Mouse (Mus musculus) kidney, adult 2 months (tissue): ENCODE results near the gene Bst1. TPM values are rescaled to one million over a fixed set of nuclear protein-coding genes. Genes with fewer than 3 reads are reported as not detected.
A peak's percentile ranks its signal among the peaks of the same experiment; 100 is the strongest.

ENCODE experiments used
- DNase-seq: peaks from one replicate; pipeline ENCODE4 v3.0.0; 2021
- H3K27ac ChIP-seq: fragments of 200-500 bp; 2 replicates; pipeline ENCODE4 v1.5.1; 2012; ENCODE audit warnings: low read depth, low read length, control low read depth, inconsistent platforms; ENCODE audit not compliant: insufficient read depth
- H3K27me3 ChIP-seq: fragments of 200-500 bp; replicated peaks from 2 replicates; pipeline ENCODE4 v1.6.1; 2012; ENCODE audit warnings: mild to moderate bottlenecking, moderate library complexity, low read length, inconsistent platforms; ENCODE audit not compliant: control insufficient read depth, insufficient read depth
- H3K36me3 ChIP-seq: fragments of 200-500 bp; 2 replicates; pipeline ENCODE4 v1.6.1; 2012; ENCODE audit warnings: mild to moderate bottlenecking, moderate library complexity, low read length, inconsistent platforms; ENCODE audit not compliant: control insufficient read depth, insufficient read depth
- H3K4me1 ChIP-seq: fragments of 200-500 bp; 2 replicates; pipeline ENCODE4 v1.6.1; 2011; ENCODE audit warnings: low read length; ENCODE audit not compliant: control insufficient read depth, insufficient read depth
- H3K4me3 ChIP-seq: fragments of 200-500 bp; 2 replicates; pipeline ENCODE4 v1.5.1; 2011; ENCODE audit warnings: mild to moderate bottlenecking, low read depth, low read length, control low read depth; ENCODE audit not compliant: insufficient read depth
- CTCF ChIP-seq: fragments of 200-500 bp; conservative IDR thresholded peaks from 2 replicates; pipeline ENCODE4 v1.5.1; 2011; ENCODE audit warnings: low read depth, mild to moderate bottlenecking, control low read depth, low read length, moderate library complexity, mixed read lengths; ENCODE audit not compliant: insufficient read depth, insufficient read length
- POLR2A ChIP-seq: fragments of 200-500 bp; IDR thresholded peaks from one replicate; pipeline ENCODE4 v1.6.1; 2011; ENCODE audit warnings: low read depth, low read length, control low read depth
- WGBS: fragments of 180-500 bp; shearing (Covaris S2); methylation state at CpG from one replicate; pipeline ENCODE4 v1.1.7; 2018; 5-methylcytosine and 5-hydroxymethylcytosine counted together
- polyA plus RNA-seq: library from polyadenylated mRNA; depleted of rRNA; stranded (reverse); fragments of >200 nt; gene quantifications from 2 replicates; pipeline ENCODE4 v1.2.3, GENCODE M21; 2012; rRNA removed

Bst1 gene
- 10.7 and 11.5 TPM in 2 replicates for polyA plus RNA-seq

- Histone ChIP-seq H3K27ac (no peak within 1 kb of the TSS), H3K27me3 (no peaks in the 10 kb centered on the region), H3K4me1 (no peaks in the 10 kb centered on the region), H3K36me3 (no peaks in the 10 kb centered on the region), H3K4me3 (peak within 1 kb of the TSS; percentile 24; the same call in 1 of the 2 replicates)
- TF ChIP-seq CTCF (no peak), POLR2A (no peak)
- 45% methylated on average over 12 of the region's 12 CpGs for WGBS
- DNase-seq, result peak; percentile 57
Observed at GRCm38 (mm10) chr5:43818695-43819094, at the start of gene Bst1. Gene Bst1 (plus strand): TSS chr5:43818885.

GRCm38 (mm10) chr5:43770618-43771354 lies 47.9 kb upstream of the Bst1 start:
- WGBS, result 82% methylated on average over 3 of the region's 3 CpGs

GRCm38 (mm10) chr5:43771555-43771954 lies 47.1 kb upstream of the Bst1 start:
- DNase-seq, result no peak

More at GRCm38 (mm10) chr5:43770618-43771354, 47.9 kb upstream of the Bst1 start:
- Histone ChIP-seq H3K4me1 (no peaks in the 10 kb centered on the region), H3K4me3 (no peak overlapping the region), H3K27ac (no peak overlapping the region), H3K27me3 (no peaks in the 10 kb centered on the region), H3K36me3 (peaks cover 3% of the 10 kb centered on the region; the same call in 1 of the 2 replicates)
- TF ChIP-seq CTCF, result no peak
- DNase-seq, result no peak

GRCm38 (mm10) chr5:43776407-43776806 lies 42.3 kb upstream of the Bst1 start:
- no peak overlapping the region for H3K27ac ChIP-seq
- no peaks in the 10 kb centered on the region for H3K27me3 ChIP-seq
- no peaks in the 10 kb centered on the region for H3K36me3 ChIP-seq
- no peak overlapping the region for H3K4me3 ChIP-seq
- TF ChIP-seq POLR2A (no peak), CTCF (no peak)
- H3K4me1 ChIP-seq, result peaks cover 5% of the 10 kb centered on the region
- DNase-seq, result no peak

More at GRCm38 (mm10) chr5:43771555-43771954, 47.1 kb upstream of the Bst1 start:
- 80% methylated on average over 3 of the region's 3 CpGs for WGBS
- Histone ChIP-seq H3K4me3 (no peak overlapping the region), H3K4me1 (no peaks in the 10 kb centered on the region), H3K27ac (no peak overlapping the region), H3K27me3 (no peaks in the 10 kb centered on the region), H3K36me3 (peaks cover 3% of the 10 kb centered on the region; the same call in 1 of the 2 replicates)
- no peak for TF ChIP-seq CTCF
- no peak for TF ChIP-seq POLR2A

GRCm38 (mm10) chr5:43776993-43777392 lies 41.7 kb upstream of the Bst1 start:
- no peaks in the 10 kb centered on the region for H3K27me3 ChIP-seq
- no peak overlapping the region for H3K4me3 ChIP-seq
- no peak for TF ChIP-seq CTCF
- TF ChIP-seq POLR2A, result no peak
- H3K4me1 ChIP-seq, result peaks cover 5% of the 10 kb centered on the region
- no peak for DNase-seq
- H3K36me3 ChIP-seq, result no peaks in the 10 kb centered on the region
- H3K27ac ChIP-seq, result no peak overlapping the region
- 66% methylated on average over 1 of the region's 1 CpGs for WGBS

- H3K27me3 ChIP-seq, result no peaks in the 10 kb centered on the region
- 95% methylated on average over 3 of the region's 3 CpGs for WGBS
- no peak for TF ChIP-seq CTCF
- TF ChIP-seq POLR2A, result no peak
- no peaks in the 10 kb centered on the region for H3K36me3 ChIP-seq
- peaks cover 7% of the 10 kb centered on the region for H3K4me1 ChIP-seq
- DNase-seq, result no peak
- no peak overlapping the region for H3K4me3 ChIP-seq
- no peak overlapping the region for H3K27ac ChIP-seq
Observed at GRCm38 (mm10) chr5:43778583-43778982, 40.1 kb upstream of the Bst1 start.

- Histone ChIP-seq H3K4me1 (peaks cover 7% of the 10 kb centered on the region), H3K27me3 (no peaks in the 10 kb centered on the region), H3K36me3 (no peaks in the 10 kb centered on the region), H3K27ac (peak overlapping the region; percentile 72), H3K4me3 (peak overlapping the region; percentile 99)
- DNase-seq, result peak; percentile 40
- under 1% methylated on average over 53 of the region's 61 CpGs for WGBS
- TF ChIP-seq POLR2A, result no peak
- no peak for TF ChIP-seq CTCF
Observed at GRCm38 (mm10) chr5:43781423-43781976, 37.2 kb upstream of the Bst1 start.
